Mouse (Mus musculus) layer of hippocampus, adult 9-11 months (tissue): ENCODE data around the gene Cux1.
"Not testable (repeated sequence)": the region's sequence is repeated elsewhere in the genome, so short reads cannot be mapped to it uniquely, and the experiment has no call there.

Experiments used
- DNase-seq: peaks from one replicate; pipeline ENCODE4 v3.0.0; 2022

The Cux1 gene

DNA sequence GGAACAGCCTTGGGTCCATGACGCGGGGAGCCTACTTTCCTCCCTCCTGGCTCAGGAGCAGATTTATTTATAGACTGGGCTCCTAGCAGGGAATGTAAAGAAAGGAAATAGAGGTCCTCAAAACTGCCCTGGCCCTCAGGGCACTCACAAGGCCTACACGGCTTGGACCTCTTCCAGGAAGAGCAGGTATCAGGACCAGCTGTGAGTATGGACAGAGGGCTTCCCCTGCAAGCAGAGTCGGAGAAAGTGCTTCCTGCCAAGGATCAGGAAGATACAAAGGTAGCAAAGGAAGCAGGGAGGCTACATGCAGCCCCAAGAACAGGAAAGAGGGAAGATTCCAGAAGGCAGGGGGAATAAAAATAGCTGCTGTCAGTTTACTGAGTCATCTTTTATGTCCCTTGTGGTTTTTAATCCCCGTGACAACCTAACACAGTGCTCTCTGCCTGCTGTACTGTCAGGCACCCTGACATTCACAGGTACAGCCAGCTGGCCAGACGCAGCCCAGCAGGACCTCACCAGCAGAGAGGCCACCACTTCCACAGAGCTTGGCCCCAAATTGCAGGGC, 66.9 kb downstream of the Cux1 start:
- DNase-seq, result no peak

DNA sequence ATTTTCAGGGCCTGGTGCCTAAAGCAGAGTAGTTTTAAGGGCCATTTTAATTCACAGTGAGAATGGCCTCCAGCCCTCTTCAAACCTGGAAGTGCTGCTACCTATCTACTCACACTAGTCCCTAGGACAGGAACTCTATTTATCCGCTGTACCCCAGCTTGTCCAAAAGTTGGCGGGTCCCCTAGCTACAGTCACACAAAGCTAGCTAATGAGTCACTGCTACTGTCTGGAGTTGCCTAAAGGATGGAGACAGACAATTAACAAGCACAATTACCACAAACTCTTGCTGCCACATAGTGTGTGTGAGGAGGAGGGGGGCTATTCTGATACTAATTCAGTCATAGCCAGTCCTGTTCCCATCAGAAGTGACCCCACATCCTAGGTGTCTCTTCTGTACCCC, 68.0 kb downstream of the Cux1 start:
- DNase-seq, result no peak

DNA sequence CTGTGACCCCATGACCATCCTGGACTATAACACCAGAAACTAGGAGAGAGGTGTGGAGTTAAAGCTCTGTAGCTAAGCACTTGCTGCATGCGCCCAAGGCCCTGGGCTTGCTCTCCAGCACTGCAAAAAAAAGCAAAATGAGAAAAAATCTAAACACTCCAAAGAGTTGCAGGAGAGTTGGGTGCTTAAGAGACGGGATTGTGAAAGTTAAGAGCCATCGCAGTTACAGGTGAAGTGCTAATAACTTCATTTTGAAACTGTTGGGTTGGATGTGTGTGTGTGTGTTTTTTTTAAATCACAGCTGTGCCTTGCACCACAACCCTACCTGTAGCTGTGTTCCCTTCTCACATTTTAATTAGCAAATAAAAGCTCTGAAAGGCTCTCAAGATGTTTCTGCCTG, 68.5 kb downstream of the Cux1 start:
- no peak for DNase-seq

DNA sequence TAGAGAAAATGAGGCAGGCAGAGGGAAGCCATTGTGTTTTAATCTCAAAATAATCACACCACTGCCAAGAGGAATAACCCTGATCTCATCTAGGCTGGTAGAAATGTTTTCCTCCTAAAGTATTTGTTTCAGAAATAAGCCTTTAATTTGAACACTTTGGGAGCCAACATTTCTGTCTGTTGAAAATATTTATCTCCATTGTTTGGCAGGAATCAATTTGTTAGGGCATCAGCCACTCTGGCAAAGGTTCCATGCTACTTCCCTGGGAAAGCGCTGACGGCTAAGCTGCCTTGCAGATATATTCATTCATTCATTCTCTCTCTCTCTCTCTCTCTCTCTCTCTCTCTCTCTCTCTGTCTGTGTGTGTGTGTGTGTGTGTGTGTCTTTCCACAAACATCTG, 70.0 kb downstream of the Cux1 start:
- no peak for DNase-seq

DNA sequence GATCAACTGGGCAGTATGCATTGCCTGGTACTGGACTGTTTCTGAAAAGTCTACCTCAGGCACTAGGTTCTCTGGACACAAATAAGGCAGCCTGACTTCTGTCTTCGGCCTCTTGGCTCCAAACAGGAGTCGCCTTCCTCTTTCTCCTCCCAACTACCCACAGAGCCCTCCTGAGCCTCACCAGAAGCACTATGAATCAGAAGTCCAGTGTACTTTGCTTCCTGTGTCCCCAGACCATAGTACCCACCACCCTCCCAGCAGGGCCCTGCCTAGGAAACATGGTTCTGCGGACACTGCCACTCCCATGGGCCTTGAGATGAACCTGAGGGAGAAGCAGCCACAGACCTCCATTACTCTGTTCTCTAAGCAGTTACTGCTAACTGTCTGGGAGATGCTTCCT, 71.7 kb downstream of the Cux1 start:
- no peak for DNase-seq

DNA sequence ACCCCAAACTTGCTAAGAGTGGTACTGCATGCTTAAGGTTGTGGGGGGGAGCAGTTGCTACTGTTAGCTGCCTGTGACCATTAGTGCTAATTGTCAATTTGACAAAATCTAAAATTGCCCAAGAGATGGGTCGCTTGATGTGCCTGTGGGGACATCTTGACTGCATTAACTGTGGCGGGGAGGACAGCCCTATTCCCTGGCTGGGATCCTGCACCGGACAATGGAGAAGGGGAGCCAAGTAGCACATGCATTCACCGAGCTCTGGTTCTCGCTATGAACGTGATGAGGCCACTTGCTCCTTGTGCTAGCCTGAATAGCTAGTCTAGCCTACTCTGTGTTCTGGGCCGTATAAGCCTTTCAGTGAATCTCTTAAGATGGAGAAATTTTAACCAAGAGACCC, 72.4 kb downstream of the Cux1 start:
- no peak for DNase-seq

DNA sequence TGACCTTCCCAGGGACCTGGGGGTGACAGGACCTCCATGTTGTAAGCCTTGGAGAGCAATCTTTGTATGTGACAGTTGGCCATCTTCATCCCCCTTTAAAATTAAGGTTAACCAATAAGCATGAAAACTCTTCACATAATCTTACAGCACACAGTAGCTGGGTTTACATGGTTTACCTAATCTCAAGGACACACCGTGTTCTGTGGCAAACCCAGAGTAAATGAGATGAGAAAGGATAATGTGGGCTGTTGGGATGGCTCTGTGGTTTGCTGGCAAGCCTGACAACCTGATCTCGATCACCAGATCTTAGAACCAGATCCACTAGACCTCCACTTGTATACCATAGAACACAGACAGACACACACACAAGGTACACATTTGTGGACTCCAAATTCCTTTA, 73.0 kb downstream of the Cux1 start:
- DNase-seq, result no peak

DNA sequence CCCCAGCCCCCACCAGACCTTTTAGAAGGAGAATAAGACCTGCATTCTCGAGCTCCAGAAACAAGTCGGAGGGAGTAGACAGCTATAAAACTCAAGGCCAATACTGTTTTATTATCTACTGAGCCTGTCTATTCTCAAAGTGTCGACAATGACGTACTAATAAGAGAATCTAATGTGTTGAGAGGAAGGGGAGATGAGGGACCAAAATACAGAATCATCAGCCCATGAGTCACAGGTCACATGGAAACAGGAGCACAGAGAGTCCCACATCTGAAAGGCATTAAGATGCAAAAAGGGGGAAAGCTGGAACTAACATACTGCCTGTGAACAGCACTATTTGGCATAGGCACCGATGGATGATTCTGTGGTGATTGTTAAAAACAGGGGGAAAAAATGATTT, 77.8 kb downstream of the Cux1 start:
- DNase-seq, result no peak

DNA sequence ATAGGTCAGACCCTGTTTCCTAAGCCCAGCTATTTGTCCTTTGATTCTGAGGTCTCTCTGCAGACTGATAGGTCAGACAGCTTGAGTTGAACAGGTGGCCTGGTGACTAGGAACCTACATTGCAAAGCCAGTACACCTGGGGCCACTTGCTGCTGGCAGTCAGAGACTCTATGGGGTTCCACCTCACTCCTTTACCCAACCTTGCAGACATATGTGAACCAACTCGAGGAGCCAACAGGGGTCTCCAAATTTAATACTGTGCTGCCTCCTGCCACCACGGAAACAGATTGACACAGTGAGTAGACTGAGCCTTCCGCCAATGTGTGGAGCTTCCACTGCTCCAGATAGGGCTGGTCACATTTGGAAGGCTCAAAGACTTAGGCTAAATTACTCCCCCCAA, 78.6 kb downstream of the Cux1 start:
- no peak for DNase-seq

DNA sequence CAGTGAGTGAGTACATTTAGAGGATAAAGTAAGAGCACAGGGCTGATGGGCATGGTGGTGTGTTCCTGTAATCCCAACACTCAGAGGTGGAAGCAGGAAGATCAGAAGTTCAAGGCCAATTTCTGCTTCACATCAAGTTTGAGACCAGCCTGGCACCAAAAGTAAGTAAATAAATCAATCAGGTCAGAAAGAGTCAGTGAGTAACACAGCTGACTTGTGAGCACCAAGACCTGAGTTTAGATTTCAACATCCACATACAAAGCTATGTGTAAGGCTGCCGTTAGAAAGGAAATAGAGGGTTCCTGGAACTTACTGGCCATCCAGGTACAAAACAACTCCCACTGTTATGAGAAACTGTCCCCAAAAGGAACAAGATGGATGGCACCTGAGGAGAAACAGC, 79.1 kb downstream of the Cux1 start:
- DNase-seq, result no peak

DNA sequence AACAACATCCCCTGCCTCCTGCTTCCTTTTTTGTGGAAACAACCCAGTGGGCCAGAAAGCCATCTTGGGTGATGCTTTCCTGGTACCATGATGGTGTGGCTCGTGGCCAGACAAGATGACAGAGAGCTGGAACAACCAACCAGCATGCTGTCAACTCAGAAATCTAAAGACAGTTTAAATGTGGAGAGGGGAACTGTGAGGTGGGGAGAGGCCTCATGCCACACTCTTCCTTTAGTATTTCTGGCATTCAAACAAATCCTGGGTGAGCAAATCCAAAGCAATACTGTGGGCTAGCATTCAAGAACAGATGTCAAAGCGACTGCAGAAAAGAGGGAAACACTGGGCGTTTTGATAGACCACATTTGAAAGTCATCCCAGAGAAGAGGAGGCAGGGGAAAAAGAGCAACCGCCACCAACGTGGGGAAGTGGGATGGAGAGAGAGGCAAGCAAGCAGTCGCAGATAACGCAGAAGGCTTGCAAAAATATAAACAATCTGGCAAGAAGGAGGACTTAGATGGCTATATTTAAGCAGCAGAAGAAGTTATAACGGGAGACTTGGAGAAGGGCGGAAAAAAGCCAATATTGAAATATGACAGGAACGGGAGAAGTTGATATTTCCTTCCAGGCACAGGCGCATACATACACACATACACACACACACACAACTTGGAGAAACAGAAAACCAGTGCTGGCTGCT, 79.7 kb downstream of the Cux1 start:
- DNase-seq, result peak; percentile 49

DNA sequence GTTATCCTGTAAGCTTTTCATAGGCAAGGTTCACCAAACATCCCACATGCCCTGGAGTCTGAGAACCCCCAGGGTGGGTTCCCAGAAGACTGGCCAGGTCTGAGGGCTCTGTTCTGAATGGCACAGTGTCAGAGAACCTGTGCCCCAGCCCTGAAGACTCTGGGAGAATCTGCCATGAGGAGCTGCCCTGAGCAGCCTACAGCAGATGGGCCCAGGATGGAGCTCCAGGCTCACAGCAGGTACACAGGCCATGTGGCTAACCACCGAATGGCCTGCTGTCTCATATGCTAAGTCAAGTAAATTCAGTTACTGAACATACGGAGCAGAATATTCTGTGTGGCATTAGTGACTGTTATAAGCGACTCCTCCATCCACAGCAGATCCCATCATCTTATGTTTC, 80.9 kb downstream of the Cux1 start:
- DNase-seq, result no peak

DNA sequence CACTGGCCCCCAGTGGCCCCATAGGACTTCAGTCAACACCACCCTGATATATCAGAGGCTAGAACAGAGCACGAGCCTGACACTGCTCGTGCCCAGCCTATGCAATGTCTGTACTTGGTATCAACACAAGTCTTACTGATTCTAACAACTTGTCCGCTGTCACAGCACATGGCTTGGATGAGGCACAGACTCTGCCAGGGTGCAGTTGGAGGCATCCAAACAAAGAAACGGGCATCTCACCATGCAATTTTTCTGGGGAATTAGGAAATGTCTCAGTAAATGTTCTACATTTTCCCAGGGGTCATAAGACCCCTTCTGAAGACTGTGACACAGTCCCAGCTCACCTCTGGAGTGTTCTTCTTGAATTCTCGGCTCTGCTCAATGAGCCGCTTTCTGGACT, 81.9 kb downstream of the Cux1 start:
- no peak for DNase-seq

DNA sequence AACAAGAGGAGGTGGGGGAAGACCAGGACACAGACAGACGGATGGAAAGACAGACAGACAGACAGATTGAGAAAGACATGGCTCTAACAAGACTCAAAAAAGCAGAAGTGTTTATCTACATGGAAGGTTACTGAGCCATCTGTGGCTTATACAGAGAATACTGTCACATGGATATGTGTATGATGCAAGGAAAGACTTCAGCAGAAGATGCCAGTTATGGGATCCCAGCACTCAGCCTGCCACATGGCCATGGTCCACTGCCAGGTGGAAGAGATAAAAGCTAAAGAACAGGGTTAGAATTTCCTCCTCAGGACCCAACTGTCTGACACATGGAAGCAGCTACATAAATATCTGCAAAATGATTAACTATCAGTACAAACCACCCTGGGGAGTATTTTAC, 84.9 kb downstream of the Cux1 start:
- DNase-seq, result peak; percentile 57

DNA sequence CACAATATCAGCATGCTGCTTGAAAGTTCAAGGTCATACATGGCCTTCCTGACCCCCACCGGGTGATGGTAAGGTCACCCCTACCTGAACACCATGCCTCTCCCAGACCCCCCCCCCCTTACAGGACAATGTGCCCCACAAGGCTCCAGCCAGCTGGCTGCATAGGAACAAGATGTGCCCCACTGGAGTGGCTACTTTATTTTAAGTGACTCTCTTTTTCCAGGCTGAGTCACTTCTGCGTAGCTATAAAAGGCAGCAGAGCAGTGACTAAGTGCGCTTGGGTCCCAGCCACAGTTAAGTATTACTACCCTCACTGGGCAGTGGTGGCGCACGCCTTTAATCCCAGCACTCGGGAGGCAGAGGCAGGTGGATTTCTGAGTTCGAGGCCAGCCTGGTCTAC, 86.7 kb downstream of the Cux1 start:
- peak; percentile 58 for DNase-seq

DNA sequence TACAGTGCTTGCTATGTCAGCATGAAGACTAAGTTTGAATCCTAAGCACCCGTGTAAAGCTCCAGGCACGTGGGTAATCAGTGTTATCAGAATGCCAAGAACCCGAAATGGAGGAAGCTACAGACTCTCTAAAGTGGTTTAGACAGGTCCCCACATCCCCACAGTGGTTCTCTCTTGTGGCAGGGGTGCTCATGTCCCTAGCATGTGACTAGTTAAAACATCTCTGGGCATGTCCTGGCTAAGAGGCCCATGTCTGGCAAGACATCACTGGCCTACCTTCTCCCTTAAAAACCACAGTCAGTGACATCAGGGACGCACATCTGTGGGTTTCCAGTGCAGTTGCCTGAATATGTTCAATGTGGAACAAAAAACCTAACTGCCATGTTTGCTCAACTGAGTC, 87.5 kb downstream of the Cux1 start:
- peak; percentile 54 for DNase-seq

DNA sequence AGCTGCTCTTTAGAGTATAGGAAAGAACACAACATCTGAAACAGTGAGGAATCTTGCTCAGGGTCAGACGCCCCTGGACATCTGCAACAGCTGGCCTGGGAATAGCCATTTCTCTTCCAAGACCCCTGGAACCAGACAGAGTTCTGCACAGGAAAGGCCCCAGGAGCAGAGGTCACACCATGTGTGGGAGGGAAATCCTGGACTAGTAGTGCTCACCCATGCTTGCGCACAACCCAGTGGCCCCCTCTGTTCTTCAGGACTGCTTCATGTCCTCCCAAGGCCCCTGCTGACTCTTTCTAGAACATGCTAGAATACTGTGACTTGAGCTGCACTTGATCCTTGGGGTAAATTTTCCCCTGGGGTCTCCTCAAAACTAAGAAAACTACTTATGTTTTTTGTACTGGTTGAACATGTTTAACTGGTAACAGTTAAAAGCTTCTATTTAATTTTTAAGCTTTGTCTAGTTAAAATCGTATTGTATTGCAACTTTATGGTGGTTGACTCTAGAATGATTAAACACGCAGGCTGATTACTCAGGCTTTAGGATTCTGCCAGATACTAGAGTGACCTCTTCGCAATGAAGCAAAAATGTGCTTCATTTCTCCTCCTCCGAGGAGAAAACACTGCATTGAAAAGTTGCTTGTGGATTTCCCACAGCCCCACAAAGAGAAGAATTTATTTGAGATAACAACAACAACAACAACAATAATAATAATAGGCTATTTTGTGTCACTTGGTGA, 88.1 kb downstream of the Cux1 start:
- DNase-seq, result no peak

DNA sequence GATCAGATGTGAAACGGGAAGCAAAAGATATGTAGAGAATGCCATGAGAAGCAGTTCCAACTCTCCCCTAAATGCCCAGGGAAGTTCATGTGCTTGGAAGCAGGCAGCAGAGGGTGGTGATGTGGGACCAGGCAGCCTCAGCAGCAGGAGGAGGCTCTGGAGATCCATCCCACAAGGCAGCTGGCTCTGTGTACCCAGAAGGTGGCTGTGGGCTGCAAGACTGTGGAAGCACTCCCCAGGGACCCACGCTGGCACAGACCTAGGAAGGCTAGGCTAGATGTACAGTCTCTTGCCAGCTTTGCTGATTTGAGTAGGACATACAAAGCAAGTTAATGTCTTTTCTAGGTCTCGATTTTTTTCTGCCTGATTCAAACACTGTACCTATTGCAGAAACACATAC, 91.0 kb downstream of the Cux1 start:
- DNase-seq, result peak; percentile 67

DNA sequence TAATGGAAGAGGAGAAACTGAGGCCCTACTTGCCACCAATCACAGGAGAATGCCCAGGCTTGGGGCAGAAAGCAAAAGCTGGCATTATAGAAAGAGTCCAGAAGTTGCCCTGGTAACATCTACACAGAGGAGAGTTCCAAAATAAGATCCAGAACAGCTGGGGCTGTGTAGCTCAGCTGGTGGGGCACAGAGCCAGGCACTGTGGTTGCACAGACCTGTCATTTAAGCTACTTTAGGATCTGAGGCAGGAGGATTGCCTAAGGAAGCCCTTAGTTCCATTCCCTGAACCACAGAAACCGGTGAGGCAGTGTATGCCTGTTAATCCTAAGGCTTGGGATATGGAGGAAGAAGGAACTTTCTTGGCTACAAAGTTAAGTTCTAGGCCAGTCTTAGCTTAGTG, 92.1 kb downstream of the Cux1 start:
- no peak for DNase-seq

DNA sequence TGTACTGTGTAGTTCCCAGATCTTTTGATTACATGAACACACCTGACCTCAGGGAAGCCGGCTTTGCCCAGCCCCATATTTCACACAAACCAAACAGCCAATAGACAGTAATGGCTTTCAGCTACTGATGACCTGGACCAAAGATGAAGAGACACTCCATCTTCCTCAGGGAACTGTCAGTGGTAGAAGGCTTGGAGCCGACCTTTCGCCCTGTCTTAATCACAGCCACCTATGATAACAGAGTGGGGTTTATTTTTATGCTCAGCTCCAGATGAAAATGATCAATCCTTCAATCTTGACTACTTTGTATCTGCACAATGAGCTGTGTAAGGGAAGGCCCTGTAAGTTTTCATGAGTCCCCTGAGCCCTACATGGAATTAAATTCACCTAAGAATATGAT, 93.2 kb downstream of the Cux1 start:
- no peak for DNase-seq

DNA sequence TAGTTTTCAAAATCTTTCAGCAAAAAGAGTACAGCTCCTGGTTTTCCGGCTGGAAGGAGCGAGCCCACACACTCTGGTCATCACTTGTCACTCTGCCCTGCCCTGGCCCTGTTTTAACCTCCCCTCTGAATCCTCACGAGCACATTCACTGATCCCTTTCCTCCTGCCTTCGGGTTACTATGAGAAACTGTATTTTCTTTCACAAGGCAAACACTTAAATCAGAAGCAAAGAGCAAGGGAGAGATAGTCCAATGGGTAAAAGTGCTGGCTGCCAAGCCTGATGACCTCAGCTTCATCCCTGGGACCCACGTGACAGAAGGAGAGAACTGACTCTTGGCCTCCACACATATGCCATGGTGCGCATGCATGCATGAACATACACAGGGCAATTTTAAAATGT, 94.0 kb downstream of the Cux1 start:
- DNase-seq, result no peak

DNA sequence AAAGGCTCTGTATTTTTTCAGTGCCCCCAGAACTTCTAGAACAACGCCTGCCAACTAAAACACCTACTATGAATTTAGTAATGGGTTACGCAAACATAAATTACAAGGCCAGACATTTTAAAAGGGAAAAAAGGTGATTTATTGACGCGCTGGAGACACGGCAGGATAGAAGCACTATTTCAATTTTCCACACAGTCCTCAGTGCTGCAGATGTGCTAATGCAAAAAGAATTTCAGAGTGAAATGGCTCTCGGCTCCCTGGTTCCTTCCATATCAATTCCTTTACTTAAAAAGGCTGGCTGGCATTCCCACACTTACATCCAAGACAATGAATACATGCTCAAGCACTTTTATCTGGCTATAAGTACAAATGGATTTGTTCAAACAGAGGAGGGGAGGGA, 94.4 kb downstream of the Cux1 start:
- DNase-seq, result no peak

DNA sequence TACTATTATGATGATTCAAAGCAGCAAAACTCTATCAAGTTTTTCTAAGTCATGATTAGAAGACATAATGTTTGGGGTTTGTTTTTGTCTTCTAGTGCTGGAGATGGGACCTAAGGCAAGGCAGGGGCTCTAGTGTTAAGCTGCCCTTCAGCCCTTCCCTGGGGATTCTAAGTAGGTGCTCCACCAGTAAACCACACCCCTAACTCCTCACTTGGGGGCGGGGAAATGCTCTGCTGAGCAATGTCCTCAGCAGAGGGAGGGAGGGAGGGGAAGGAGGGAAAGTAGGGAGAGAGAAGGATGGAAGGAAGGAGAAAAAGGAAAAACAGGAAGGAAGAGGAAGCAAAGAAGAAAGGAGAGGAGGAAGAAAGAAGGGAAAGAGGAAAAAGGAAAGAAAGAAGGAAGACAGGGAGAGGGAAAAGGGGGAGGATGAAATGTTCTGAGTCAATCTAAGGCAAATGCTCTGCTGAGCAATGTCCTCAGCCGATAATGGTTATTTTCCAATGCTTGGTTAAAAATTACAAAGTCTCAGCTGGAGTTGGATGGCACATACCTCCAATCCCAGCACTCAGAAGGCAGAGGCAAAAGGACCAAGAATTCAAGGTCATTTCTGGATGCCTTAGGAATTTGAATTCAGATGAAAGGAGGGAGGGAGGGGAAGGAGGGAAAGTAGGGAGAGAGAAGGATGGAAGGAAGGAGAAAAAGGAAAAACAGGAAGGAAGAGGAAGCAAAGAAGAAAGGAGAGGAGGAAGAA, 96.1 kb downstream of the Cux1 start:
- not testable (repeated sequence) for DNase-seq

DNA sequence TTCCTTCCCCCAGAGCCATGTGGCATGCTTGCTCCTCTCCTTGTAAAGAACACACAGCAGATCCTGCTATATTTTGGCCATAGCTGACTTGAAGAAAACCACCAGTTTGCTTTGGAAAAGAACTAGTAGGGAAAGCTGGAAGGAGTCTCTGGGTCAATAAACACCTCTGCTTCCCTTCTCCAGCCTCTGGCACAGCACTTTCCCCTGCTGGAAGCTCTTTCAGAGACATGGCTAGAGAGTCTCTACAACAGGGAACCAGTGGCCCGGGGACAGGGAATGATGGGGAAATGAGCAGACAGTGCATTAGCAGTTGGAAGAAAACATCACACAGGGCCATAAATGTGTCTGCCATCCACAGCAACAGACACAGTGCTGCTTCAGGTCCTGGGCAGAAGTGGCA, 98.0 kb downstream of the Cux1 start:
- no peak for DNase-seq
